Mouse (Mus musculus): Measurements from ENCODE around the gene Ralbp1. TPM values are rescaled to one million over a fixed set of nuclear protein-coding genes. Genes with fewer than 3 reads are reported as not detected.

Ralbp1 gene
- total RNA-seq, 1 experiment from 2014 or later: 102 TPM

DNA sequence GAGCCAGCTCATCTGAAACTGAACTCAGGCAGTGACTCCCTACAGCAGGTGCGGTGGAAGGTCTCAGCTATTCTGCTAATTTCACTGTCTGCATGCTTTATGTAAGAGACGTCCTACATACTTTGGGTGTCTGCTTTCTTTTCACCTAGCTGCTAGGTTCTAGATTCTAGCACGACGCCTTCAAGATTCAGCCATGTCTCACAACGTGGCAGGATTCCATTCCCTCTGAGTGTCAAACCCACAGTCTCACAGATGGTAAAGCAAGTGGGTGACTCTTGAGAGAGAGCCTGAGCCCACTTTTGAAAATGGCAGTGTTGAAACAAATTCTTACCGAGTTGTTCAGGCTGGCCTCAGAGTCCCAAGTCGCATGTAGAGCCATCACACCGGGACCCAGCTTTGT, 18.2 kb upstream of the Ralbp1 start:
- no peak for ATAC-seq (replicated peaks; ENCODE audit: insufficient number of reproducible peaks, low FRiP score, low TSS enrichment, poor library complexity, severe bottlenecking)

DNA sequence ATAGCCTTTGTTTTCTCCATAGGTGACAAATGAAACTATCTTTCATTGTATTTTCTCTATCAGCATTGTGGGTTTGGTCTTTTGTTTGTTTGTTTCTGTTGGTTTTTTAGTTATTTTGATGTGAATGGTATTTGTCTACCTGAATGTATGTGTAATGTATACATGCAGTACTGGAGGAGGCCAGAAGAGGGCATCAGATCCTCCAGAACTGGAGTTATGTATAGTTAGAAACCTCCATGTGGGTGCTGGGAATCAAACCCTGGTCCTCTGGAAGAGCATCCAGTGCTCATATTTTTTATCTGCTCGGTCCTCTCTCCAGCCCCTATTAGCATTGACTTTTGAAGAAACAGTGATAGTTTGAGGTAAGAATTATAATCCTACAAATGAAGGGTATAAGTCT, 17.4 kb upstream of the Ralbp1 start:
- no peak for ATAC-seq (replicated peaks; ENCODE audit: insufficient number of reproducible peaks, low FRiP score, low TSS enrichment, poor library complexity, severe bottlenecking)

DNA sequence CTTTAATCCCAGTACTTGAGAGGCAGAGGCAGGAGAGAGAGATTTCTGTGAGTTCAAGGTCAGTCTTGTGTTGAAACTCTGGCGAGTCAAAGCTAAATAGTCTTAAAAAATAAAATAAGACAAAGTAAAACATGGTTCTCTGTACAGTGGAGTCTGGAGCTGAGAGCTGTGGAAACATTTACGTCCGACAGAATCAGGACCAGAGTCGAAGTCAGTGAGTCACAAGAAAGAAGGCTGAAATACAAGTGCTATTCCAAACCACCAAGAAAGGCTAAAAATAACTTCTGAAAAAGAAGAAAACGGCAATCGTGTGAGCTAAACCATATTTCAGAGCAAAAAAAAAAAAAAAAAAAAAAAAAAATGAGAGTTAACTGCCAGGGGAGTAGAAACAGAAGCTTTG, 16.7 kb upstream of the Ralbp1 start:
- ATAC-seq (replicated peaks; ENCODE audit: insufficient number of reproducible peaks, low FRiP score, low TSS enrichment, poor library complexity, severe bottlenecking): no peak

DNA sequence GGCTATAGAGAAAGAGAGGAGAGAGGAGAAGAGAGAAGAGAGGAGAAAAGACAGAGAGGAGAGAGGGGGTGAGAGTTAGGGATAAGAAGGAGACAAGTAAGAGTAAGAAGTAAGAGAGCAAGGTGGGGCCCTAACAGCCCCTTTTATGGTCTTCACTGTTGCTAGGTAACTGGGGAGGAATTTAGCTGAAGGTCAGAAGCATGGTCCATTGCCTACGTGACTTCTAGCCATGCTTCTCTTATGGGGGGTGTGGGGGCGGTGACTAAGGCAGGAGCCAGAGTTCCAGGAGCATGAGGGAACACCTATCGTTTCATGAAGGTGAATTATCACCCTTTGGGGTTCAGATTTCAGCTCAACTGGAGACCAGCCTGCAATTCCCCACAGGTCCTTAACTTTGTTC, 10.4 kb upstream of the Ralbp1 start:
- no peak for ATAC-seq (replicated peaks; ENCODE audit: insufficient number of reproducible peaks, low FRiP score, low TSS enrichment, poor library complexity, severe bottlenecking)

DNA sequence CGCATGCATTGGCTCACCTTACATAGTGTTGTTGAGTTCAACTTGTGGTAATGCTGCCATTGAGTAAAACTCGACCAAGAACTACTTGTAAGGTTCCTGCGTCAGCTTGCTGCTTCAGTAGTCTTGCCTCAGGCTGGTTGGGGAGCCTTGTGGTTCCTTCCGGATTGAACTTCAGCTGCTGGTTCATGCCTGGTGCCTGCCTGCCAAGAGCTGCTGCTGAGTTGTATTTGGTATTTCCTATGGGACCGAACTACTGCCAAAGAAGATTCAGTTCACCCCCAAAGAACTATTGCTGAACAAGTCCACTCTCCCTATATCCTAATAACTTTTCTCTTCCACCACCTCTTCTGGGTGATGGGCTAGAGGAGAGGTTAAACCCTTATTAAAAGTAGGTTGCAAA, 3.9 kb upstream of the Ralbp1 start:
- no peak for ATAC-seq (replicated peaks; ENCODE audit: insufficient number of reproducible peaks, low FRiP score, low TSS enrichment, poor library complexity, severe bottlenecking)

DNA sequence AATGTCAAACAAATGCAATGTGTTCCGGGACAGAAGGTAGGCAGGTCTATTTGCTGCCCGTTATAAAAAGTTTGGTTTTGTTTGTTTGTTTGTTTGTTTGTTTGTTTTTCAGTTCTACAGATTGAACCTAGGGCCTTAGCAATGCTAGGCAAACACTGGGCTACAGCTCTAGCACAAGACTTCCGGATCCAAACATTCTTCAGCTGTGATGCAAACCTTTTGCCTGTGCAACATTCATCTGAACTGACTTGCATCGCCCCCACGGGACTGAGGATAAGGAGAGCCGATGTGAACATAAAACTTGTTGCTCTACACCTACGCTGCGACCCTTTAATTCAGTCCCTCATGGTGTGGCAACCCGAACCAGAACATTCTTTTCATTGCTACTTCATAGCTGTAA, 973 bp upstream of the Ralbp1 start:
- ATAC-seq (replicated peaks; ENCODE audit: insufficient number of reproducible peaks, low FRiP score, low TSS enrichment, poor library complexity, severe bottlenecking): no peak

DNA sequence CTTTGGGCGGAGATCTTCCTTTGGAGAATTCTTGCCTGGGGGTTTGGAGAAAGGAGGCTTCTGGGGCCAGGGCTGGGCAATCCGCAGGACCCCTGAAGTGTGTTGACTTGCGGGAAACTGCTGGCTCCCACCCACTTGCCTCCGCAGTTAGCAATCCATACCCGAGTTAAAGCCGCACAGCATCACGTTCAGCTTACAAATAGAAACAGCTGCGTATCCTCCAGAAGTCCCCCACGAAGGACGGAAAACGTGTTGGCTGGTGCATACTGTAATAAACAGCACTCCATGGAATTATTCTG, 251 bp downstream of the Ralbp1 start:
- ATAC-seq (replicated peaks; ENCODE audit: insufficient number of reproducible peaks, low FRiP score, low TSS enrichment, poor library complexity, severe bottlenecking): no peak; the same call in 1 of the 2 replicates

DNA sequence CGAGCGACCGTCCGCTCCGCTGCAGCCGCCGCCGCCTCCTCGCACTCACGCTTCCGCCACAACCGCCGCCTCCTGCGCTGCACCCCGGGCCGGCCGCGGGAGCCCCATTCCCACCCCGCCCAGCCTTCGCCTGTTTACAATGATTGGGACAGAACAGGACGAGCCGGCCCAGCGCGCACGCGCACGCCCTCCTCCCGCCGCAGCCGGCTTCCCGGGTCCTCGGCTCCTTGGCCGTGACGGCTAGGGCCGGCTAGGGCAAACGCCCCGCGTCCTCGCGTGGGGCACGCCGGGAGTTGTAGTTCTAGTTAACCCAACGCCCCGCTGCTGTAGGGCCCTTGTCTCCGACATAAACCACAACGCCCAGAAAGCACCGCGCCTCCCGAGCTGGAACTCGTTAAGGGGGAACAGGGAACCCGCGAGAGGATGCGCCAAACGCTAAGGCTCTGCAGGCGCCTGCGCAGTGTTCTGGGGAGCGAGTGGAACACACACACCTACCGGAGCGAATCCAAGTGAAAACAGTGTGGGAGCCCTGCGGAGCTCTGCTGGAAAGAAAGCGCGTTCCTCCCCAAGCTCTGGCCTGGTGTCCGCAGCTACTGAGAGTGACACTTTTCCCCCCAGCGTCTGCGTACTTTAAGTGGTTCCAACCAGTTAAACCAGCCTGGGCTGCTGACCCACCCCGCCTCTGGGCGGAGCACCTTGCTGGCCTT, 754 bp downstream of the Ralbp1 start:
- ATAC-seq (replicated peaks; ENCODE audit: insufficient number of reproducible peaks, low FRiP score, low TSS enrichment, poor library complexity, severe bottlenecking): peak; percentile 96

DNA sequence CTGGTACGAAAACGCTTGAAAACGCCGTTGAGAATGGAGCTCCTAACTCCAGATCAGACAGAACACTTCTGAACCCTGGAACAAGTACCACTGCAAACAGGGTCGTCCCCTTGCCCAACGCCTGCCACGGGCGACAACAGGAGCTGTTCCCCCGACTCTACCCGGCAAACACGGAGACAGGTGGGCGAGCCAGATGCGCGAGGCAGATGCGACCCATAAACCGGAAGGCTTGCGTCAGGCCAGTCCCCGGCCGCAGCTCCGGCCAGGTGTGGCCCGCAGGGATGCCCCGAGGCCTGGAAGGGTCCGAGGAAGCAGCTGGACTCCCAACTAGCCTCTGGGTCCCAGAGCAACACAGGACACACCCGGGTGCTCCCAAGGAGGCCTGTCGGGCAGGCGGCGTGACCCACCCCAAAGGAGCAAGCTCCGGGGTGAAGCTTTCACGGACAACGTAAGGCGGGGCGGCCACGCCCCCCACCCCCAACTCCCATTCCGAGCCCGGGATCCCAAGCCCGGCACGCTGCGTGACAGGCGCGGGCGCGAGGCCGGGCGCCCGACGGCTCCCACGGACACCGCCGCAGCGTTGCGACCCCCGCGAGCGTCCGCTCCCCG, 1.4 kb downstream of the Ralbp1 start:
- ATAC-seq (replicated peaks; ENCODE audit: insufficient number of reproducible peaks, low FRiP score, low TSS enrichment, poor library complexity, severe bottlenecking): no peak

DNA sequence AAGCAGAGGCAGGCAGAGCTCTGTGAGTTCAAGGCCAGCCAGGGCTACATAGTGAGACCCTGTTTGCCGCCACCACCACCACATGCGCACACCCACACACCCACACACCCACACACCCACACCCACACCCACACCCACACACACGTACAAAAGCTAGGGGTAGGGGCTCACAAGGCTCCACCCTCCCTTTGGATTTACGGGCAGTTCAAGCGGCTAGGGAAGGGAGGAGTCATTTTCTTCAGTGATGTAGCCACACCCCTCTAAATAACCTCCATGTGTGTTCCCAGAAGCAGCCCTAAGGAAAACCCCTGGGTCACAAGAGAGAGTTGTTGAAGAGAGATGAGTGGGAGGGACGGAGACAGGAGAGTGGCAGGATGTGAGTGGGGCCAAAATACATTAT, 8.6 kb downstream of the Ralbp1 start:
- ATAC-seq (replicated peaks; ENCODE audit: insufficient number of reproducible peaks, low FRiP score, low TSS enrichment, poor library complexity, severe bottlenecking): no peak

DNA sequence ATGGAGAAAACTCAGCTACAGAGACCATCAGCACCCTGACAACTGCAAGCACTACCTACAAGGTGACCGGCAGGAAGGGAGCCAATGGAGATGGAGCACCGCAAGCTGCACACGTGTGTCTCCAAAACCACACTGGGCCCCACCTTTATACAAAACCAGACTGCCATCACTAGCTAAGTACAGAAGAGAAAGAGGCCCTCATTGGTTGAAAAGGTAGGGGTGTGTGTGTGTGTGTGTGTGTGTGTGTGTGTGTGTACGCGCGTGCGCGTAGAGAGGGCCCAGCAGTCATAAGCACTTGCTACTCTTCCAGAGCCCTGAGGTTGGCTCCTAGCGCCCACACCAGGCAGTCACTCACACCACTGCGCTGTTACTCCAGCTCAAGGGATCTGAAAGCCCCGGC, 11.8 kb downstream of the Ralbp1 start:
- ATAC-seq (replicated peaks; ENCODE audit: insufficient number of reproducible peaks, low FRiP score, low TSS enrichment, poor library complexity, severe bottlenecking): no peak

DNA sequence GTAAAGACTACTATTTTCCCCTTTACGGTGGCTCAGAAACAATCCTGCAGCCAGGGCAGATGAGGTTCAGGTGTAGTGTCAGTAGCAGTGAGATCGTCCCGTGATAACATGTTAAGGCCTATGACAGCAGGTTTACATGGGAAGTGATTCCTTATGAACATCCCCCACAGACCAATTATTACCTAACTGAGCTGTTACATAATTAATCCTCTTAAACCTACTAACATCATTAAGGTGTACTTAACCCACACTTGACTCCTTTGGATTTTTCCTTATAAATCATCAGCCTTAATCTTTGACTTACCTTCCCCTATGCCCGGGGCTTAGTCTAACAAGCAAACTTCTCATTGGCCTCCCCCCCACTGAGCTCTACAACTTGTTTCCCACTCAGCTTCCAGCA, 12.4 kb downstream of the Ralbp1 start:
- no peak for ATAC-seq (replicated peaks; ENCODE audit: insufficient number of reproducible peaks, low FRiP score, low TSS enrichment, poor library complexity, severe bottlenecking)

DNA sequence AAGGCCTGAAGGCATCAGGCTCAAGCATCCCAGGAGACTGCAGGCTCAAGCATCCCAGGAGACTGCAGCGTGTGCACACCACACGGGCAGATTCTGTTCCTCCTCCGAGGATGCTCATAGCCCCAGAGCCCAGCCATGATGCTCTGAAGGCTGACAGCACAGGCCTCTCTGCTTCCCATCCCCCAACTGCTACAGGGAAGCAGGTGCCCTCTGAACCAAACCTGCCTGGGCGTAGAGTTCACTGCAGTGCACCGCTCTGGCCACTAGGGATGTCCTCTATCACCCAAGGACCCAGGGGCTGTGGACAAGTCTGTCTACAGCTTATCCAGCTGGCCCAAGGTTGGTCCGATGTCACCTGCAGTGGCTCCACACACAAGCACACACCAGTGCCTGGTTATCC, 12.9 kb downstream of the Ralbp1 start:
- ATAC-seq (replicated peaks; ENCODE audit: insufficient number of reproducible peaks, low FRiP score, low TSS enrichment, poor library complexity, severe bottlenecking): peak; percentile 61; the same call in 1 of the 2 replicates

DNA sequence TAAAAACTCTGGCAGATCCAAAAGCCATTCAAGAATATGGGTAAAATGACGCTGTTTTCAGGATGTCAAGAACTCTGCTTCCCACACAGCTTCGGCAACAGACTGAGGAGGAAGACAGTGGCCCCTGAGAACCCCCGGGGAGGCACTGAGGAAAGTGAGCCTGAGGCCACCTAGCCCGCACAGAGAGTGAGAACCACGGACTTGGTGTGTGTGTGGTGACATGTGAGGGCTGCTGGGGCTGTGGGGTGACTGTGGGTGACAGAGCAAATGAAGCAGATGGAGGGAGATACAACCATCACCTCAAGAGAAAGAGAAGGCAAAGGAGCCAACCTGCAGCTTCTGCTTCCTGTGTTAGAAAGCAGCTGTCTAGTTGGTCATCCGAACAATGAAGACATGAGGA, 13.5 kb downstream of the Ralbp1 start:
- no peak for ATAC-seq (replicated peaks; ENCODE audit: insufficient number of reproducible peaks, low FRiP score, low TSS enrichment, poor library complexity, severe bottlenecking)

DNA sequence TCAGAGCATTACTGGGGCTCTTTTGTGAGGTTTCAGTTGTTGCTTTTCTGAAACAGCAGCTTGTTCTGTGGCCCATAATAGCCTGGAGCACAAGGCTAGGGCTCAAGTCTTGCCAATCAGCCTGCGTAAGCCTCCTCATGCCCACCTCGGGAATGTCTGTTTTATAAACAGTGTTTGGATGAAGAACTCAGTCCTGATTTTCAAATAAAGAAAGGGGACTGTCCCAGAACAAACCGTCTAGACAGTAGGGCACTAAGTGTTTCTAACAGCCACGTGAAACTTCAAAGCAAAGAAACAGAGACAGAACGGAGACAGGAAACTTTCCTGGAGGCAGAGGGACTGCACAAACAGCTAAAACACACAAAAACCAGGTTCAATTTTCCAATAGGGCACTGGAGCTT, 14.0 kb downstream of the Ralbp1 start:
- no peak for ATAC-seq (replicated peaks; ENCODE audit: insufficient number of reproducible peaks, low FRiP score, low TSS enrichment, poor library complexity, severe bottlenecking)

DNA sequence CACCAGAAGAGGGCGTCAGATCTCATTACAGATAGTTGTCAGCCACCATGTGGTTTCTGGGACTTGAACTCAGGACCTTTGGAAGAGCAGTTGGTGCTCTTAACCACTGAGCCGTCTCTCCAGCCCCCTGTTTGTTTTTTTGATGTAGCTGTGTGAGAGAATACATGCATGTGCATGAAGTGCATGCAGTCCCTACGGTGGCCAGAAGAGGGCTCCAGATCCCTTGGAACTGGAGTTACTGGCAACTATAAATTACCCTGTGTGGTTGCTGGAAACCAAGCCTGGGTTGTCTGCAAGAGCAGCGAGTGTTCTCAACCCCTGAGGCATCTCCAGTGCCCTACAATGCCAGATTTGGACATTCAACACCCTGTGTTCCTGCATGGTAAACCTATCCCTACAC, 15.5 kb downstream of the Ralbp1 start:
- ATAC-seq (replicated peaks; ENCODE audit: insufficient number of reproducible peaks, low FRiP score, low TSS enrichment, poor library complexity, severe bottlenecking): peak; percentile 84

DNA sequence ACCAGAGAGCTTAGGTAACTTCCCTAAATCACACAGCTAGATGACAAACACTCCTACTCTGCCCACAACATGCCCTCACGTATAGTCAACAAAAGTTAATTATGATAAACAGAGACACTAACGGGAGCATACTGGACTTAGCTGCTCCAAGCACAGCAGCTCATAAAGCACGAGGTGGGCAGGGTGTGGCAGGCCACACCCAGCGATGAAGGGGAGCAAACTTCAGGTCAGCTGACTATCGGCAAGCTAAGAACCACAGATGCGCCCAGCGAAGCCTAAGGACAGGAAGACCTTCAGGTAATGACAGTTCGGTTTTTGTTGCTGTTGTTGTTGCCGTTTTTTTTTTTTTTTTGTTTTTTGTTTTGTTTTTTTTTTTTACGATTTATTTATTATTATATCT, 15.9 kb downstream of the Ralbp1 start:
- ATAC-seq (replicated peaks; ENCODE audit: insufficient number of reproducible peaks, low FRiP score, low TSS enrichment, poor library complexity, severe bottlenecking): no peak

DNA sequence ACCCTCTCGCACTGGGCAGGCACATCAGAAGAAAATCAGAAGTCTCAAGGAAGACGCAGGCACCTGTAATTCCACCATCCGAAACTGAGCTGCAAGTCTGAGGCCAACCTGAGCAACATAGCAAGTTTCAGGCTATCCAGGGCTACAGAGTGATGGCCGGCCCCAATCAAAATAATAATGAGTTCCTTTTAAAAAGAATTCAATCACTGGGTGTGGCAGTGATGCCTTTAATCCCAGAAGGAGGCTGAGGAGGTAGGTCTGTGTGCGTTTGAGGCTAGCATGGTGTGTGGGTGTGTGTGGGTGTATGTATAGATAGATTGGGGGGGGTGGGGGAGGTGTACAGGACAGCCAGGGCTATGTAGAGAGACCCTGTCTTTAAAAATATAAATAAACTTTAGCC, 17.6 kb downstream of the Ralbp1 start:
- ATAC-seq (replicated peaks; ENCODE audit: insufficient number of reproducible peaks, low FRiP score, low TSS enrichment, poor library complexity, severe bottlenecking): no peak

DNA sequence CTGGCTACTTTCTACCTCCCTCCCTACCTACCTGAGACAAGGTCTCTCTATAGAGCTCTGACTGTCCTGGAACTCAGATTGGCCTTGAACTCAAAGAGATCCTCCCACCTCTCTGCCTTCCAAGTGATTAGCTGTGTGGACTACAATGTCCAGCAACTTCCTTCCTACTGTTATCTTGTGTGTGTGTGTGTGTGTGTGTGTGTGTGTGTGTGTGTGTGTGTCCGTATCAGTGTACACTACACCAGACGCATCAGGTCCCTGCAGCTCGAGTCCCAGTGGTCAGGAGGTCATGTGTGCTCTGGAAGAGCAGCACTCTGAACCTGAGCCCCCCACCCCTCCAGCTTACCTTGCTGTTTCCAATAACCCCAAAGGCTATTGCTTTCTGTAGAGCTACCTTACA, 19.4 kb downstream of the Ralbp1 start:
- no peak for ATAC-seq (replicated peaks; ENCODE audit: insufficient number of reproducible peaks, low FRiP score, low TSS enrichment, poor library complexity, severe bottlenecking)

DNA sequence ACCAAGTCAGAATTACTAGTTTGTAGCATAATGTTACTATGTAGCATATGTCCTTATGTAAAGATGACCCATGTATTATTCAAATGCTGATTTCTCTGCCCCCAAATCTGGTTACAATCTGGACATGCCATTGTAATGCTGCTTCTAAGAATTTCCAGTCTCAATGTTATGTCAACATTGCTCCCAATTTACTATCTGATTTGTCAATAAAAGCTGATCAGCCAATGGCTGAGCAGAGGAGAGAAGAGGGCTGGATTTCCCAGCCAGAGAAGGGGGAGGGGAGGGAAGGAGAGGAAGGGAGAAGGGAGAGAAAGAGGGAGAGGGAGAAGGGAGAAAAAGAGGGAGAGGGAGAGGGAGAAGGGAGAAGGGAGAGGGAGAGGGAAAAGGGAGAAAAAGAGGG, 20.3 kb downstream of the Ralbp1 start:
- ATAC-seq (replicated peaks; ENCODE audit: insufficient number of reproducible peaks, low FRiP score, low TSS enrichment, poor library complexity, severe bottlenecking): no peak

DNA sequence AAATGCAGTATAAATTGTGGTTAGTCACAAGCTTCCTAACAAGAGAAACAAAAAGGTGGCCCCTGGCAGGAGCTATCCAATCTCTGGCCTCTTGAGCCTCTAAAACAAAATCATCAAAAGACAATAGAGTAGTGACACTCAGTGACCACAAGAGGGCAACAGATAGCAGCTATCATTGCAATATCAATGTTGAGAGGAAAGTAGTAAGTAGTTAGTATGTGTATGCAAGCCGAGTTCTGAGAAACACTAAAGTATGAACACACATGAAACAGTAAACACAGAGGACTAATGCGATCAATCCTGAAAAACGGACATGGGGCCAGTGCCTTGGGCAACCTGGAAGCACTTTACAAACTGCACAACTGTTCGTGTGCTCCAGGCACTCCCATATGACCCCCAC, 20.9 kb downstream of the Ralbp1 start:
- peak; percentile 79 for ATAC-seq (replicated peaks; ENCODE audit: insufficient number of reproducible peaks, low FRiP score, low TSS enrichment, poor library complexity, severe bottlenecking)
